Mouse (Mus musculus): ENCODE results near the gene Adgrf1. TPM values are rescaled to one million over a fixed set of nuclear protein-coding genes. Genes with fewer than 3 reads are reported as not detected.

Adgrf1 gene
- total and polyA plus RNA-seq, 3 experiments: not detected

DNA sequence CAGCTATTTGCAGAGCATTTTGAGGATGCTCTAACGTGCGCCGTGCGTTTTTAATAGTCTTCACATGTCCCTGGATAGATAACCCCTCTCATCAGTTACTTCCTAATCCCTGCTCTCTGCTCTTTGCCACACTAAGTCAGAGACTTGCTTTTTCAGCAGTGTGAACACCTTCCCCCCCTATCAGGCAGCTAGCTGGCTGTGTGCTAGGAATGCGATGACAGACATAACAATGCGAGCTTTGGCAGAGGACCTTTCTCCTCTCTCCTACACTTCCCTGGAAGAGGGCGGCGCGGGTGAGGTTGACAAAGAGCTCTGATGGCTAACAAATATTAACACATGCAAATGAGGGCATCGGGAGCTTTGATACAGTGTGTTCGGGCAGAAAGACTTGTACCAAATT lies 92.2 kb downstream of the Adgrf1 start:
- Histone ChIP-seq H3K79me2 (ENCODE audit: control insufficient read depth, insufficient read depth, low read length, poor library complexity) (no peaks in the 10 kb centered on the region), H3K27ac (ENCODE audit: control insufficient read depth, low read depth, low read length) (no peak overlapping the region), H3K4me1 (ENCODE audit: control insufficient read depth in 1 of 2, insufficient read depth in 2 of 2, low read length in 2 of 2) (no peaks in the 10 kb centered on the region), H3K27me3 (ENCODE audit: control insufficient read depth in 1 of 2, insufficient read depth in 2 of 2, low read length in 2 of 2) (no peaks in the 10 kb centered on the region), H3K36me3 (ENCODE audit: control insufficient read depth in 1 of 2, insufficient read depth in 2 of 2, low read length in 2 of 2) (no peaks in the 10 kb centered on the region), H3K4me3 (ENCODE audit: control insufficient read depth in 1 of 2, insufficient read depth in 1 of 2, low read depth in 2 of 2, low read length in 2 of 2) (no peak overlapping the region), H3K9me3 (replicated peaks; ENCODE audit: insufficient read depth, low read length) (no peaks in the 10 kb centered on the region), H3K9ac (ENCODE audit: control insufficient read depth, low read depth, low read length, poor library complexity, severe bottlenecking) (no peak overlapping the region)
- no peak for TF ChIP-seq BHLHE40 (IDR thresholded peaks at IDR 0.05; ENCODE audit: borderline replicate concordance, low read depth, low read length)
- no peak for TF ChIP-seq RAD21 (IDR thresholded peaks at IDR 0.05; ENCODE audit: low read depth, low read length)
- no peak for TF ChIP-seq RCOR1 (IDR thresholded peaks at IDR 0.05; ENCODE audit: low read depth, low read length)
- no peak for TF ChIP-seq CHD1 (IDR thresholded peaks at IDR 0.05; ENCODE audit: low read depth, low read length)
- TF ChIP-seq MYC (IDR thresholded peaks at IDR 0.05; ENCODE audit: low read depth, low read length): no peak
- TF ChIP-seq SMC3 (IDR thresholded peaks at IDR 0.05; ENCODE audit: low read depth, low read length): no peak
- no peak for TF ChIP-seq MEF2A (IDR thresholded peaks at IDR 0.05; ENCODE audit: extremely low read depth, insufficient replicate concordance, low read depth, low read length, poor library complexity, severe bottlenecking)
- TF ChIP-seq CTCF (IDR thresholded peaks at IDR 0.05 in 2 of 3, conservative IDR thresholded peaks at IDR 0.05 in 1 of 3; ENCODE audit: control insufficient read depth in 1 of 3, insufficient read depth in 1 of 3, low read depth in 2 of 3, low read length in 3 of 3, poor library complexity in 1 of 3, severe bottlenecking in 1 of 3): no peak
- no peak for TF ChIP-seq POLR2AphosphoS2 (IDR thresholded peaks at IDR 0.05; ENCODE audit: low read length)
- no peak for TF ChIP-seq ZMIZ1 (IDR thresholded peaks at IDR 0.05; ENCODE audit: low read depth, low read length)
- no peak for TF ChIP-seq POLR2AphosphoS5 (IDR thresholded peaks at IDR 0.05; ENCODE audit: borderline replicate concordance, low read depth, low read length)
- no peak for TF ChIP-seq ZNF384 (IDR thresholded peaks at IDR 0.05; ENCODE audit: low read depth, low read length)
- no peak for TF ChIP-seq JUND (IDR thresholded peaks at IDR 0.05; ENCODE audit: low read depth, low read length)
- TF ChIP-seq MYB (IDR thresholded peaks at IDR 0.05; ENCODE audit: low read depth, low read length): no peak
- TF ChIP-seq GATA1 (IDR thresholded peaks at IDR 0.05; ENCODE audit: low read depth, low read length): no peak
- TF ChIP-seq KAT2A (conservative IDR thresholded peaks at IDR 0.05; ENCODE audit: low read depth, low read length): no peak
- TF ChIP-seq SIN3A (IDR thresholded peaks at IDR 0.05; ENCODE audit: low read length): no peak
- TF ChIP-seq MXI1 (IDR thresholded peaks at IDR 0.05; ENCODE audit: low read depth, low read length): no peak
- no peak for DNase-seq (ENCODE audit: low read depth, low spot score)

- TF ChIP-seq BHLHE40 (IDR thresholded peaks at IDR 0.05; ENCODE audit: borderline replicate concordance, low read depth, low read length): no peak
- TF ChIP-seq RAD21 (IDR thresholded peaks at IDR 0.05; ENCODE audit: low read depth, low read length): no peak
- no peak for TF ChIP-seq USF2 (IDR thresholded peaks at IDR 0.05; ENCODE audit: borderline replicate concordance in 1 of 2, insufficient read depth in 1 of 2, low read depth in 1 of 2, low read length in 2 of 2)
- DNase-seq (ENCODE audit: low read depth, low spot score): no peak
- no peaks in the 10 kb centered on the region for H3K36me3 ChIP-seq (ENCODE audit: control insufficient read depth in 1 of 2, insufficient read depth in 2 of 2, low read length in 2 of 2)
- no peaks in the 10 kb centered on the region for H3K27me3 ChIP-seq (ENCODE audit: control insufficient read depth in 1 of 2, insufficient read depth in 2 of 2, low read length in 2 of 2)
- no peaks in the 10 kb centered on the region for H3K79me2 ChIP-seq (ENCODE audit: control insufficient read depth, insufficient read depth, low read length, poor library complexity)
- H3K9ac ChIP-seq (ENCODE audit: control insufficient read depth, low read depth, low read length, poor library complexity, severe bottlenecking): no peak overlapping the region
- no peaks in the 10 kb centered on the region for H3K4me1 ChIP-seq (ENCODE audit: control insufficient read depth in 1 of 2, insufficient read depth in 2 of 2, low read length in 2 of 2)
- no peak overlapping the region for H3K4me3 ChIP-seq (ENCODE audit: control insufficient read depth in 1 of 2, insufficient read depth in 1 of 2, low read depth in 2 of 2, low read length in 2 of 2)
- H3K9me3 ChIP-seq (replicated peaks; ENCODE audit: insufficient read depth, low read length): no peaks in the 10 kb centered on the region
- no peak overlapping the region for H3K27ac ChIP-seq (ENCODE audit: control insufficient read depth, low read depth, low read length)
Measured at GRCm38 (mm10) chr17:43362881-43363280, 92.8 kb downstream of the Adgrf1 start.
